Mouse (Mus musculus) urinary bladder, postnatal 25 days (tissue): ENCODE measurements around the gene Cryzl2.

Source experiments
- DNase-seq: peaks from one replicate; pipeline ENCODE4 v3.0.0; 2022; ENCODE audit warnings: low spot score

Gene Cryzl2

GRCm38 (mm10) chr1:157443026-157443722 lies 15.2 kb upstream of the Cryzl2 start:
- DNase-seq = no peak

DNA sequence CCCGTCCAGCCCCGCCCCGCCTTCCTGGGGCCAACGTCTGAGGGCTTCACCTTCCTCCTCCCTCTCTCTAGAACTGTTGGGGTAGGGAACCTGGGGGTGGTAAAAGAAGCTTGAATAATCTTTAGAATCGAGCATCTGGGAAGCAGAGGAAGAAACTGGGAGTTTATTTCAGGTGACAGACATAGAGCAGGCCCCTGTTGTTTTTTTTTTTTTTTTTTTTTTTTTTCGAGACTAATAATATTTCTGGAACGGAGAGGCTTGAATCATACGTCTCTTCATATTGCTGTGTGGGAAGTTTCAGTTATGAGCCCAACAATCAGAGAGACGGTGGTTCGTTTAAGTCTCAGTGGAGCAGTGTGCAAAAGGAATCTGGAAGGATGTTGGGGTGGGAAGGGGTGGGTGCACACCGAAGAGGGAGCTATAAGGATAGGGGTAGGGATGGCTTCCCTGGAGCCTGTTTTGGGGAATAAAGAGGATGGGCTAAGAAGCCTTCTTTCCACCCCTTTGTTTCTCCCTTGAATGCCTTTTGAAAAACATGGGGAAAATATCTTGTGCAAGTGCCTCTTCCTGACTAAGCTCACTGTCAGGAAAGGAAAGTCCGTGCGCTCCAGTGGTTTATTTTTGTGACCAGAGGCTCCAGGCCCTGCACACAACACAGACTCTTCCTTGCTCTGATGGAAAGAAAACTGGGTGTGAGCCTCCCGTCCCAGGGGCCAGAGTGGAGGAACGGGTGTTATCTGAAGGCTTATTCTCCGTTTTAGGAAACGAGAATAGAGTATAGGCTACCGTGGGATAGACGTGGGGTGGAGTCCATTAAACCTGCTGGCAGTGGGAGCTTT lies 14.4 kb upstream of the Cryzl2 start:
- DNase-seq = no peak

- DNase-seq = no peak
Observed at GRCm38 (mm10) chr1:157444632-157445300, 13.6 kb upstream of the Cryzl2 start.

- no peak for DNase-seq
Observed at GRCm38 (mm10) chr1:157445398-157445910, 12.9 kb upstream of the Cryzl2 start.

DNA sequence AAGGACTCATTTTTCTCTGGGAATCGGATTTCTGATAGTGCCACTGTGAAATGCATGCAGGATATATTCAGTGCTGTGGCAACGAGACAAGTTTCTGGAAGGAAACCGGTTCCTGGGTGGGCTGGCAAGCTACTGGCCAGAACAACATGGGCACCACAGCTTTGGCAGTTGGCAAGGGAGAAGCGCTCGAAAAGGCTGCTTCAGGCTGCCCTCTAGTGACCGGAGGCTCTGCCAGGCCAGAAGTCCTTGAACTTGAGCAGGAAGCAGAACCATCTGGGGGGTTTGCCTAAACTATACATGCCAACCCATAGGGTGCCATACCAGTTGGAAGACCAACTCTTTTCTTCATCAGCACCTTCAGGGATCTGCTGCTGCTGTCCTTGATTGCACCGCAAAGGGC lies 12.1 kb upstream of the Cryzl2 start:
- DNase-seq = peak; percentile 40

DNA sequence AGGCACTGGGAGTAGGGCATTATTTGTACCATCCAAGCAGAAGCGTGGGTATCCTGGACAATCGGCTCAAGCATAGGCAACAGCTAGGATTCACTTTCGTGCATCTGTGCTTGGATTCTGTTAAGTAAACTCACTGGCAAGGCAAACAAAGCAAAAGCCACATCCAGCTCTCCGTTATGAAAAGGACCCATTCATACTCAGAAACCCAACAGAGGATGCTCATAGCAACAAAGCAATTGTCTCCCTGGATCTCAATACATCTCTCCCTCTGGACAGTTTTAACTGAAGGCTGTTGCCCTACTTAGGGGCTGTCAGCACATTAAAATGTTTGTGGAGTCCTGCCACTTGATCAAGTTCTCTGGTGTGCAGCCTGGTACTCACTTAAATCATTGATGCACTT lies 11.2 kb upstream of the Cryzl2 start:
- no peak for DNase-seq

DNA sequence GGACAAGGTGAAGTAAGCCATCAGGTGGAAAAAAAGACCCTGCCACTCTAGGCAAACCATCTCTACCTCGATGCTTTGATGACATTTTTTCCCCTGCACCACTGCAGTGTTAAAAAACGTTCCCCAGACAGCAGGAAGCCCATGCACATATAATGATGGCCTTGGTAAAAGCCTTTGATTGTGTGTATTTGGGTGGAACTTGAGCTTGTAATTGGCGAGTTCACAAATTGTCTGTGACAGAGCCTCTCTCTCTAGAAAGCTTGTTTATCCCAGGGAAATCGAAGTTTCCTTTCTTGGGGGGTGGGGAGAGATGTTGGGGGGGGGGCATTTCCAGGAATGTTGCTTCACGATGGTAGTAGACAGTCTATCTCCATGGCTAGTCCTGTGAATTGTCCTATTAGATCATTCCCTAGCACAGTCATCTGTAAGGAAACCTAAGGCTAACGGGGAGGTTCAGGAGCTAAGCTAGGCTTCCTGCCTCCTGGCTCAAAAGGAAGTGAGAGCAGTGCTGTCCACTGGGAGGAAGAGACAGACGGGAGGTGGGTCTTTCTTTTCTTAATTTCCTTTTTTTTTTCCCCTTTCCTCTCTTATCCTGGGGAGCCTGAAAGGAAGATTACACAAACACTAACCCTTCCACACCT lies 10.1 kb upstream of the Cryzl2 start:
- no peak for DNase-seq

DNA sequence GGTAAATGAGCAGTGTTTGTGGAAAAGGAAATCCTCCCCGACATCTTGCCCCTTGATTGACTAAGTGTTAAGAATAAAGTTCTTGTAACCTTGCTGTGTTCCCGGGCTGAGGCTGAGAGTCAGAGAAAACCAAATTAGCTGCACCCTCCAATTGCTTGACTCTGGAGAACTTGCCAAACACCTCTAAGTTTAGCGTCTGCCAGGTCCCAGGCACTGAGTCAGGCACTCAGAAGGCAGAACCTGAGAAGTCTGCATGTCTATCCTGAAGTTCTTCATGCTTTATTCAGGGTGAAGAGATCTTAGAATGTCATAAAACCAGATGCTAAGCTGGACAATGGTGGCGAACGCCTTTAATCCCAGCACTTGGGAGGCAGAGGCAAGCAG lies 9.6 kb upstream of the Cryzl2 start:
- no peak for DNase-seq

DNA sequence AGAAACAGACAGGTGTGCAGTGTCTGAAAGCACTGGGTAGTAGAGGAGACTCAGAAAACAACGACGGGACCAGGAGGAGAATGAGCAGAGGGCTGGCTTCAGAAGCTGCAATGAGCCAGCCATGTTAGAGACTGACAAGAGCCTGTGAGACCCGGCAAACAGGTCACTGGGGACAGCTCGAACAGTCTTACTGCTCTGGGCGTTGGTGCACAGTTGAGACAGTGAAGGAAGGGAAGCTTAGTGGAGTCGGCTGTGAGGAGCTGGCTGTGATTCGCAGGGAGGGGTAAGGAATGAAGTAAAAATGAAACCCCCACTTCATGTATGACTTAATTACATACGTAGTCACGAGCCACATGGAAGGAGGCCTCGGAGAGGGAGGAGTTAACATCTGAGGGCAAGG lies 8.8 kb upstream of the Cryzl2 start:
- DNase-seq = no peak

- no peak for DNase-seq
Observed at GRCm38 (mm10) chr1:157449981-157450636, 8.3 kb upstream of the Cryzl2 start.

- no peak for DNase-seq
Observed at GRCm38 (mm10) chr1:157452284-157452683, 6.1 kb upstream of the Cryzl2 start.

DNA sequence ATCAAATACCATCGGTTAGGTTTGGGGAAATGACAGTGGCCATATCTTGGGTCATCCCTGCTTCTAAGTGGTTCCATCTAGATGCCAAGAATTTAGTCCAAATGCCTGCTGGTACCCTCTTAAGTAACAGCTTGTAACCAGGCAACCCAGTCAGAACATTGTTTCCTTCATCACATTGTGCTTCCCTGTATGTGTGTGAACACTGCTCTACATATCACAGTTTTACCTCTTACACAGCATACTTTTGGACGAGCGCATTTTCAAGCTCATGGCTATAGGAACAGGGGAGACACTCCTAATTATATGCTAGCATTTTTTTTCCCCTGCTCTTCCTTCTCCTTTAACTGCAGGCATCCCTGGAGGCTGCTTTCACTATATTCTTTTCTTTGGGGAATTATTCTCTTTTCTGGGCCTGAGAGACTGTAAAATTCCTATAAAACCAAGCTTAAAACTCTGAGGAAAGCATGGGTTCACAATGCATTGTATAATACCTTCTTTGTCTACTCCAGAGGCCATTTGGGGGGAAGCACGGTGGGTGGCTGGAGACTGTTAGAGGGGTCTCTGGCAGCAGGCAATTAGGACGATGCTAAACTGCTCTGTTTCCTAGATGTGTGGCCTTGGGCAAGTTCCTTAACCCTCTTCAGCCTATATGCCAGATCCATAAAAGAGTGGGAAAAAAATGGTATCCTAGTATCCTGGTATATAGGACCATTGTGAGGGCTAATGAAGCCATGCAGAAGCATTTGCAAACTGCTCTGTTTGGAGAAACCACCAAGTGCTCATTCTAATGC lies 5.4 kb upstream of the Cryzl2 start:
- DNase-seq = no peak

DNA sequence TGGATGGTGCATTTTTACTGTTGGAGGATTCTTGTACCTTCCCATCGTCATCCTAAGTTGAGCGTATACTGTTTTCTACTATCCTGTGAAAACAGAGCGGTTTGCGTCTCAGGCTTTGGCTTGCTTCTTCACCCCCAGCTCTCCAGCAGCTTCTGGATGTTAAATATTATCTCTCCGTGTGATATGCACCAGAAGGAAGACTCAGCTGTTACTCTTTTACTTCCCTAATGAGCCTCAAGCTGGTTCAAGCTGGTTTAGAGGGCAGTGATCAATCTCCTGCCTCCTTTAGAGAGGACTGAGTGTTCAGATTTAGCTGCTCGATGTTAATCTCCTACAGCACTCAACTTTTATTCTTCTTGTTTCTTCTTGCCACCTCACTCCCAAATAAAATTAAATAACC lies 3.5 kb upstream of the Cryzl2 start:
- no peak for DNase-seq

- DNase-seq = no peak
Observed at GRCm38 (mm10) chr1:157457789-157458188, 588 bp upstream of the Cryzl2 start.

DNA sequence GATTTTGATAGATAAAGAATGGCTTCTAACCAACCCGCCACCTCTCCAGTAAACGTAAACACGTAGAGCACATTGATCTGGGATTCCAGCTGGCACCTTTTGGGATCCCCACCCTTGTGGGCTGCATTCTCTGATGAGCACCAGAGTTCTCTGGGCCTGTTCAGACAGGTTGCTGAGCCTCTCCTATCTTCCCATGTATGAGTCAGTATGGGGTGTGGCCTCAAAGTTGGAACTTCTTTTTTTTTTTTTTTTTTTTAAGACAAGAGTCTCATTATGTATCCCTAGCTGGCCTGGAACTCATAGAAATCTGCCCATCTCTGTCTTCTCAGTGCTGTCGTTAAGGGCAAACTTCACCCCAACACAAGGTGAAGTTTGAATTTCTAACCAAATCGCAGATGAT lies 1.5 kb downstream of the Cryzl2 start:
- DNase-seq = no peak

- DNase-seq = no peak
Observed at GRCm38 (mm10) chr1:157461276-157461675, 2.9 kb downstream of the Cryzl2 start.

GRCm38 (mm10) chr1:157462336-157462735 lies 4.0 kb downstream of the Cryzl2 start:
- DNase-seq = no peak

GRCm38 (mm10) chr1:157465194-157465593 lies 6.8 kb downstream of the Cryzl2 start:
- DNase-seq = peak; percentile 32

DNA sequence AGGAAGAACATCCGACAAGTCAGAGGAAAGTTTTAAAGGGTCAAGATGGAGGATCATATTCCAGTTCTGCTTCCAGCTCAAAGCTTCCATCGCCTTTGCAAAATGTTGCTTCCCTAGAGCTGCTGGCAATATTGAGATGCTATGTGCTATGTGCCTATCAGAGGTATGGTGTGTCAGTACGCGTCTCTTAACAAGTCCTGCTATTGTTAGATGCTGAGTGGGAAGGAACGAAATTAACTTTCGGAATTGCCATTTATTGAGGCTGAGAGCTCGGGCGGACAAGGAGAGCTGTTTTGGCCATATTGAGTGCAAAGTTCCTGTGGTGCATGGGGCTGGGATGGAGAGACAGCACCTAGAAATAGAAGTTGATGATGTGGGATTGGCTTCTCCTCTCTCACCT lies 9.5 kb downstream of the Cryzl2 start:
- no peak for DNase-seq

GRCm38 (mm10) chr1:157470761-157471386 lies 12.5 kb downstream of the Cryzl2 start:
- no peak for DNase-seq
